Mouse (Mus musculus): ENCODE data around the gene Vmn1r68.

The Vmn1r68 gene

GRCm38 (mm10) chr7:10558385-10558784 is at the start of gene Vmn1r68:
Gene Vmn1r68 (minus strand): TSS chr7:10558485.
- DNase-seq, result no peak

DNA sequence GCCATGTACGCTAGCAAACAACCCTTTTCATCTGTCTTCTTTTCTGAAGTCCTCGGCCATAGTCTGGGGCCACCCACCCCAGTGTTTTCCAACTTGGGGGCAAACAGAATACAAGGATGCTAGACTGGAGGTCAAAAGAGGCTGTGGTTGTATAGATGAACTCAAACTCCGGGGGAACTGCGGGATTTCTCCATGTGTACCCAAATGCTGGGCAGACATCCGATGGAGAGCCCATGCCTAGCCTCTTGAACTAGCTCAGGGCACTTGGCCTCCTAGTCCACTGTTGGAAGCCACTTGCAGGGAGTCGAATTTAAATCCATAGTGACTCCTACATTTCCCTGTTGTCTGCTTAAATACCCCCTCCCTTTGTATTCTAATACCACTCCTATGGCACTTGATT is 62.7 kb downstream of the Vmn1r68 start:
- DNase-seq, result no peak

- peak; percentile 37 to 38 for DNase-seq
These were observed 63.3 kb downstream of the Vmn1r68 start, which contains the start of gene Zik1 for GRCm38 (mm10) chr7:10494786-10495521. Gene Zik1 (minus strand): TSS chr7:10495394.

DNA sequence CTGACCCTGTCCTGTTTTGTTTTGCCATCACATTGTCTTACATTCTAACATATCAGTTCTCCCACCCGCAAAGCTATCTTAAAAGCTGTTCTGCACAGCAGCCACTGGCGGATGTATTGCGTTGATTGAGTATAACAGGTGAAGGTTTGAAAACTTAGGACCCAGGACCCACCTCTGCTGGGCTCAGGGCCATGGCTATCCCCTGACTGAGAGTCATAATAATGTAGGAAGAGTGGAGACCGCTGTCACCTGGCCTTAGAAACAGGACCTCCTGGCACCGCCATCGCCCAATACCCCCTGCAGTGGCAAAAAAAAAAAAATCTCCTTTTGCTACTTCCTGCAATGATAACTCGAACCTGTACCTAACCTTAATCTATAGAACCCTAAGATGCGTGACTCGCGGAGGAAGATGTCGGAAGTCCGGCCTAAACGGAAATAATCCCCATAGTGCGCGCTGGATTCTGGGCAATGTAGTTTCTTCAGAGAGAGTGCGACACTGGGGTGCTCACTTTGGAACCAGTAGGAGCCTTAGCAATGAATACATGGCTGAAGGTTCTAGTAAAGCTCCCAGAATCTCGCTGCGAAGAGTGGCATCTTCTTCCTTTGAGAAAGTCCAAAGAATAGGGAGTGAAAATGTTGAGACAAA is 77.6 kb downstream of the Vmn1r68 start:
- no peak for DNase-seq

DNA sequence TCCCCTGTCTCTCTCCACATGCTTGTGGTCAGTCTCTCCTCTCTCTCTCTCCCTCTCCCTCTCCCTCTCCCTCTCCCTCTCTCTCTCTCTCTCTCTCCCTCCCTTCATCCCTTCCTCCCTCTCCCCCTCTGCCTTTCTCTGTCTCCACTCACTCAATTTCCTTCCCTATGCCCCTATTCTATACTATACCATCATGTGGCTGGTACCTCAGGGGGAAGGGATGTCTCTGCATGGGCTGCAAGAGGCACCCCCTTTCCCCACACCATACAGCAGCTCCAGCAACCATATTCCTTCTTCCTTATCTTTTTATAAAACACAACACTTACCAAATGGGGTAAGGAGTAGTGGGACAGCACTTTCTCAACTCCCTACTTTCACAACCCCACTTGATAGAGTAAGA is 78.5 kb downstream of the Vmn1r68 start:
- no peak for DNase-seq

- no peak for DNase-seq
These were observed 100.1 kb downstream of the Vmn1r68 start for GRCm38 (mm10) chr7:10458166-10458565.

Measured in lung, adult 18-20 months (tissue).